Mouse (Mus musculus) hindbrain, embryonic 14.5 days (tissue): Measurements from ENCODE around the gene AU040320. TPM values are rescaled to one million over a fixed set of nuclear protein-coding genes. Genes with fewer than 3 reads are reported as not detected.
A peak's percentile ranks its signal among the peaks of the same experiment; 100 is the strongest.

Experiments
- ATAC-seq: fragments of 200-750 bp; cut with Nextera tagmentation; 2 replicates; pipeline ENCODE4 v1.8.0; 2017; ENCODE audit warnings: moderate number of reproducible peaks, mild to moderate bottlenecking, moderate TSS enrichment, moderate library complexity; ENCODE audit not compliant: low FRiP score
- DNase-seq: peaks from one replicate; pipeline ENCODE4 v3.0.0-alpha.2; 2015; ENCODE audit warnings: low spot score
- H3K27ac ChIP-seq: fragments of 300-500 bp; sonication (generic); 2 replicates; pipeline ENCODE4 v1.5.1; 2014; ENCODE audit warnings: mild to moderate bottlenecking, moderate library complexity
- H3K27me3 ChIP-seq: fragments of 300-500 bp; sonication (generic); 2 replicates; pipeline ENCODE4 v1.6.1; 2014; ENCODE audit warnings: mild to moderate bottlenecking, low read length, mixed read lengths; ENCODE audit not compliant: control insufficient read depth, insufficient read depth
- H3K36me3 ChIP-seq: fragments of 300-500 bp; sonication (generic); replicated peaks from 2 replicates; pipeline ENCODE4 v1.6.1; 2014; ENCODE audit not compliant: control insufficient read depth, insufficient read depth
- H3K4me1 ChIP-seq: fragments of 300-500 bp; sonication (generic); replicated peaks from 2 replicates; pipeline ENCODE4 v1.6.1; 2014; ENCODE audit warnings: antibody characterized with exemption, low read length, mixed read lengths; ENCODE audit not compliant: control insufficient read depth, insufficient read depth
- H3K4me2 ChIP-seq: fragments of 300-500 bp; sonication (generic); replicated peaks from 2 replicates; pipeline ENCODE4 v1.6.1; 2014; ENCODE audit warnings: mild to moderate bottlenecking, moderate library complexity
- H3K4me3 ChIP-seq: fragments of 300-500 bp; sonication (generic); replicated peaks from 2 replicates; pipeline ENCODE4 v1.5.1; 2014; ENCODE audit warnings: mild to moderate bottlenecking, low read length
- H3K9ac ChIP-seq: fragments of 300-500 bp; sonication (generic); 2 replicates; pipeline ENCODE4 v1.6.1; 2014
- H3K9me3 ChIP-seq: fragments of 300-500 bp; sonication (generic); 2 replicates; pipeline ENCODE4 v1.6.1; 2016; ENCODE audit warnings: low read length; ENCODE audit not compliant: control insufficient read depth
- WGBS: fragments of 180-500 bp; shearing (Covaris S2); extraction: QIAGEN DNeasy Blood & Tissue Kit; methylation state at CpG from one replicate; pipeline ENCODE4 v1.1.7; 2014; 5-methylcytosine and 5-hydroxymethylcytosine counted together
- polyA plus RNA-seq: library from polyadenylated mRNA; unstranded; fragments of >200 nt; fragmentation: Nextera tagmentation; extraction: Ambion mirVana; gene quantifications from 2 replicates; pipeline ENCODE4 v1.2.1, GENCODE M21; 2014

The AU040320 gene
- polyA plus RNA-seq, 1 experiment from 2014 or later = 37.3 TPM

- no peak overlapping the region for H3K27ac ChIP-seq
- DNase-seq = peak; percentile 94
- no peaks in the 10 kb centered on the region for H3K9me3 ChIP-seq
- peaks cover 70% of the 10 kb centered on the region for H3K36me3 ChIP-seq
- H3K4me2 ChIP-seq = no peak overlapping the region
- peak; percentile 21; the same call in 1 of the 2 replicates for ATAC-seq
- no peaks in the 10 kb centered on the region for H3K4me1 ChIP-seq
- WGBS = 13% methylated on average over 7 of the region's 7 CpGs
- H3K9ac ChIP-seq = no peak overlapping the region
- H3K4me3 ChIP-seq = no peak overlapping the region
- H3K27me3 ChIP-seq = no peaks in the 10 kb centered on the region
These were observed 86.5 kb downstream of the AU040320 start for GRCm38 (mm10) chr4:126839873-126840272.

- DNase-seq (no peak), ATAC-seq (no peak)
- Histone ChIP-seq H3K4me1 (no peaks in the 10 kb centered on the region), H3K4me2 (no peak overlapping the region), H3K9ac (no peak overlapping the region), H3K27ac (no peak overlapping the region), H3K4me3 (no peak overlapping the region), H3K9me3 (no peaks in the 10 kb centered on the region), H3K36me3 (peaks cover 66% of the 10 kb centered on the region), H3K27me3 (no peaks in the 10 kb centered on the region)
- WGBS = 91% methylated on average over 15 of the region's 15 CpGs
These were observed 87.7 kb downstream of the AU040320 start for GRCm38 (mm10) chr4:126840996-126841560.

- 68% methylated on average over 3 of the region's 3 CpGs for WGBS
- no peak overlapping the region for H3K9ac ChIP-seq
- no peak overlapping the region for H3K4me3 ChIP-seq
- no peaks in the 10 kb centered on the region for H3K4me1 ChIP-seq
- no peak overlapping the region for H3K4me2 ChIP-seq
- ATAC-seq = no peak
- H3K36me3 ChIP-seq = peaks cover 69% of the 10 kb centered on the region
- no peaks in the 10 kb centered on the region for H3K9me3 ChIP-seq
- H3K27me3 ChIP-seq = no peaks in the 10 kb centered on the region
- no peak for DNase-seq
- H3K27ac ChIP-seq = no peak overlapping the region
These were observed 89.6 kb downstream of the AU040320 start for GRCm38 (mm10) chr4:126842911-126843310.

GRCm38 (mm10) chr4:126845664-126846063, 92.3 kb downstream of the AU040320 start:
- Histone ChIP-seq H3K4me1 (no peaks in the 10 kb centered on the region), H3K27me3 (no peaks in the 10 kb centered on the region), H3K4me3 (no peak overlapping the region), H3K27ac (no peak overlapping the region), H3K36me3 (peaks cover 83% of the 10 kb centered on the region), H3K9ac (no peak overlapping the region), H3K9me3 (no peaks in the 10 kb centered on the region), H3K4me2 (no peak overlapping the region)
- ATAC-seq = no peak
- WGBS = 89% methylated on average over 4 of the region's 4 CpGs
- DNase-seq = no peak

GRCm38 (mm10) chr4:126846971-126847370, 93.6 kb downstream of the AU040320 start:
- no peaks in the 10 kb centered on the region for H3K4me1 ChIP-seq
- ATAC-seq = no peak
- H3K9ac ChIP-seq = no peak overlapping the region
- H3K4me3 ChIP-seq = no peak overlapping the region
- 69% methylated on average over 7 of the region's 7 CpGs for WGBS
- no peaks in the 10 kb centered on the region for H3K27me3 ChIP-seq
- H3K27ac ChIP-seq = no peak overlapping the region
- no peaks in the 10 kb centered on the region for H3K9me3 ChIP-seq
- H3K36me3 ChIP-seq = peaks cover 85% of the 10 kb centered on the region
- DNase-seq = no peak
- H3K4me2 ChIP-seq = no peak overlapping the region

- H3K36me3 ChIP-seq = peaks cover 90% of the 10 kb centered on the region
- WGBS = 84% methylated on average over 7 of the region's 7 CpGs
- no peaks in the 10 kb centered on the region for H3K4me1 ChIP-seq
- H3K9me3 ChIP-seq = no peaks in the 10 kb centered on the region
- no peak overlapping the region for H3K27ac ChIP-seq
- no peak overlapping the region for H3K4me3 ChIP-seq
- H3K9ac ChIP-seq = no peak overlapping the region
- ATAC-seq (no peak), DNase-seq (no peak)
- H3K4me2 ChIP-seq = no peak overlapping the region
- no peaks in the 10 kb centered on the region for H3K27me3 ChIP-seq
These were observed 96.9 kb downstream of the AU040320 start for GRCm38 (mm10) chr4:126850019-126850777.

- Histone ChIP-seq H3K36me3 (peaks cover 84% of the 10 kb centered on the region), H3K9me3 (no peaks in the 10 kb centered on the region), H3K4me1 (no peaks in the 10 kb centered on the region), H3K4me2 (no peak overlapping the region), H3K27ac (no peak overlapping the region), H3K9ac (no peak overlapping the region), H3K27me3 (no peaks in the 10 kb centered on the region), H3K4me3 (no peak overlapping the region)
- ATAC-seq = no peak
- DNase-seq = no peak
- 73% methylated on average over 4 of the region's 4 CpGs for WGBS
These were observed 97.4 kb downstream of the AU040320 start for GRCm38 (mm10) chr4:126850778-126851080.

GRCm38 (mm10) chr4:126852971-126853370, 99.6 kb downstream of the AU040320 start:
- Histone ChIP-seq H3K27ac (no peak overlapping the region), H3K9me3 (no peaks in the 10 kb centered on the region), H3K9ac (no peak overlapping the region), H3K36me3 (peaks cover 64% of the 10 kb centered on the region), H3K27me3 (no peaks in the 10 kb centered on the region), H3K4me1 (no peaks in the 10 kb centered on the region), H3K4me2 (no peak overlapping the region), H3K4me3 (no peak overlapping the region)
- WGBS = 72% methylated on average over 11 of the region's 11 CpGs
- no peak for DNase-seq
- no peak for ATAC-seq

GRCm38 (mm10) chr4:126860268-126860986, 107.1 kb downstream of the AU040320 start:
- H3K4me2 ChIP-seq = no peak overlapping the region
- H3K27me3 ChIP-seq = no peaks in the 10 kb centered on the region
- DNase-seq (no peak), ATAC-seq (no peak)
- no peak overlapping the region for H3K4me3 ChIP-seq
- no peaks in the 10 kb centered on the region for H3K4me1 ChIP-seq
- H3K9ac ChIP-seq = no peak overlapping the region
- no peak overlapping the region for H3K27ac ChIP-seq
- no peaks in the 10 kb centered on the region for H3K9me3 ChIP-seq
- H3K36me3 ChIP-seq = peaks cover 50% of the 10 kb centered on the region
- WGBS = 93% methylated on average over 9 of the region's 9 CpGs
